Mouse (Mus musculus) intestine, embryonic 14.5 days (tissue): ENCODE measurements at regions not wholly inside any gene's neighbourhood (a gene's known extent, or its start where the extent isn't known, plus 50 kb on each side); places are given as distances from the start of the nearest gene placed in this dataset.

Experiments used
- ATAC-seq: fragments of 200-750 bp; cut with Nextera tagmentation; replicated peaks from 2 replicates; pipeline ENCODE4 v1.8.0; 2017; ENCODE audit warnings: low read depth, moderate number of reproducible peaks, moderate TSS enrichment, moderate library complexity; ENCODE audit not compliant: low FRiP score, low TSS enrichment
- DNase-seq: peaks from one replicate; pipeline ENCODE4 v3.0.0-alpha.2; 2018; ENCODE audit warnings: low spot score
- H3K27ac ChIP-seq: fragments of 300-500 bp; sonication (generic); 2 replicates; pipeline ENCODE4 v1.5.1; 2014; ENCODE audit warnings: low read depth, mild to moderate bottlenecking, control low read depth
- H3K27me3 ChIP-seq: fragments of 300-500 bp; sonication (generic); replicated peaks from 2 replicates; pipeline ENCODE4 v1.6.1; 2014; ENCODE audit warnings: low read length, control low read depth; ENCODE audit not compliant: control insufficient read depth, insufficient read depth
- H3K36me3 ChIP-seq: fragments of 300-500 bp; sonication (generic); 2 replicates; pipeline ENCODE4 v1.6.1; 2014; ENCODE audit warnings: low read length, control low read depth; ENCODE audit not compliant: control insufficient read depth, insufficient read depth
- H3K4me1 ChIP-seq: fragments of 300-500 bp; sonication (generic); replicated peaks from 2 replicates; pipeline ENCODE4 v1.6.1; 2014; ENCODE audit warnings: low read length, control low read depth, mixed read lengths; ENCODE audit not compliant: control insufficient read depth, insufficient read depth
- H3K4me2 ChIP-seq: fragments of 300-500 bp; sonication (generic); 2 replicates; pipeline ENCODE4 v1.6.1; 2014; ENCODE audit warnings: low read length
- H3K4me3 ChIP-seq: fragments of 300-500 bp; sonication (generic); 2 replicates; pipeline ENCODE4 v1.5.1; 2014; ENCODE audit warnings: low read depth, low read length, control low read depth, mixed read lengths
- H3K9ac ChIP-seq: fragments of 300-500 bp; sonication (generic); 2 replicates; pipeline ENCODE4 v1.6.1; 2014; ENCODE audit warnings: mild to moderate bottlenecking, low read length
- H3K9me3 ChIP-seq: fragments of 300-500 bp; sonication (generic); 2 replicates; pipeline ENCODE4 v1.6.1; 2016; ENCODE audit warnings: low read length, control low read depth; ENCODE audit not compliant: control insufficient read depth
- WGBS: fragments of 180-500 bp; shearing (Covaris S2); extraction: QIAGEN DNeasy Blood & Tissue Kit; methylation state at CpG from one replicate; pipeline ENCODE4 v1.1.7; 2014; 5-methylcytosine and 5-hydroxymethylcytosine counted together

DNA sequence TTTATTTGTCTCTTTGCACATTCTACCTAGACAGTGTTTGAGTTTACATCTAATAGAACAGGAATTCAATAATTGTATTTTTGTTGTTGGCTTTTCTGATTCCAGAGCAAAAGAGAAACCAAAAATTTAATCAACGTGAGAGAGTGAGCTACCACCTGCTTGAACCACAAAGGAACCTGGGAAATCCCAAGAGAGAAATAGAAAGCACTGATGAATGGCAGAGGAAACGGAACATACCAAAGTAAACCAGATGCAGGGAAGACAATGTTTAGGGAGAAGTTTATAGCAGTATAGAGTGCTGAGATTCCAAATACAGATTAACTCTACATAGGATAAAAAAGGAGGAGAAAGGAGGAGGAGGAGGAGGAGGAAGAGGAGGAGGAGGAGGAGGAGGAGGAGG is 648.0 kb upstream of the Adgrl2 start:
- DNase-seq (no peak), ATAC-seq (no peak)
- H3K4me2 ChIP-seq: no peak overlapping the region
- H3K27ac ChIP-seq: no peak overlapping the region
- no peaks in the 10 kb centered on the region for H3K36me3 ChIP-seq
- no peak overlapping the region for H3K4me3 ChIP-seq
- no peaks in the 10 kb centered on the region for H3K27me3 ChIP-seq
- H3K4me1 ChIP-seq: no peaks in the 10 kb centered on the region
- H3K9me3 ChIP-seq: no peaks in the 10 kb centered on the region
- 55% methylated on average over 2 of the region's 2 CpGs for WGBS
- H3K9ac ChIP-seq: no peak overlapping the region

DNA sequence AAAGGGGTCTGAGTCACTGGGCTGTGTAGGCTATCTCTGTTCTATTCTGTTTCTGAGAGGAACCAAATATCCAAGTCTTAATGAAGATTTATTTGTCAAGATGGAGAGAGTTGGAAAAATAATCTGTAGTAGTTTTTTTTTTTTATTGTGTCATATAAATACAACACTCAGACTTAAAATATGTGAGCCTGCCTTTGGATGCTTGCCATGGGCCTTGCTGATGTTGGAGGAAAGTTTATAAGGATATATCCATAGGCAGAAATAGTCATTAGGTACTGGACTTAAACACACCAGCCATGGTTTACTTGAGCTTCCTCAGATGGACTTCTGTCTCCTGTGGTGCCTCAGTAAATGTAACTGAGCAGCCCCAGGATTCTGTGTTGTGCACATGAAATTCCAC is 635.8 kb upstream of the Adgrl2 start:
- no peaks in the 10 kb centered on the region for H3K9me3 ChIP-seq

DNA sequence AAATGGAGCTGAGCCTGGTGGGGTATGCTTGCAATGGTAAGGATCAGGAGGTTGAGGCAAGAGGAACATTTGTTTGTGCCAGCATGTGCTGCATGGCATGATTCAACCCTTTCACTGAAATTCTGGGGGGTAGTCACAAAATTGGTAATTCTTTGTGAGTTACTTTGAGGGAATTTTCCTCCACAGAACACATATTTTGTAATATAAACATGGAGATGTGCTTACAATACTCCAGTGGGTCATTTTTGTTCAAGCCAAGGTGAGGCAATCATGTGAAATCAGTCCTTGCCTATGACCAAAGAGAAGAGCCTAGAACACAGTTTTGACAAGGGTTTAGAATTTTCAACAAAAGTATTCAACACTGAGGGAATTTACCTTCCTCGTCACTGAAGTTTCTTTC is 635.1 kb upstream of the Adgrl2 start:
- Histone ChIP-seq H3K9me3 (no peaks in the 10 kb centered on the region), H3K27me3 (no peaks in the 10 kb centered on the region), H3K36me3 (no peaks in the 10 kb centered on the region), H3K27ac (no peak overlapping the region), H3K4me3 (no peak overlapping the region), H3K4me2 (no peak overlapping the region), H3K9ac (no peak overlapping the region), H3K4me1 (no peaks in the 10 kb centered on the region)
- no peak for DNase-seq
- no peak for ATAC-seq
- 92% methylated on average over 1 of the region's 1 CpGs for WGBS

More for the DNA sequence above, 635.8 kb upstream of the Adgrl2 start:
- Histone ChIP-seq H3K4me3 (no peak overlapping the region), H3K9ac (no peak overlapping the region), H3K36me3 (no peaks in the 10 kb centered on the region), H3K27me3 (no peaks in the 10 kb centered on the region), H3K27ac (no peak overlapping the region), H3K4me1 (no peaks in the 10 kb centered on the region), H3K4me2 (no peak overlapping the region)
- DNase-seq: no peak
- ATAC-seq: no peak

DNA sequence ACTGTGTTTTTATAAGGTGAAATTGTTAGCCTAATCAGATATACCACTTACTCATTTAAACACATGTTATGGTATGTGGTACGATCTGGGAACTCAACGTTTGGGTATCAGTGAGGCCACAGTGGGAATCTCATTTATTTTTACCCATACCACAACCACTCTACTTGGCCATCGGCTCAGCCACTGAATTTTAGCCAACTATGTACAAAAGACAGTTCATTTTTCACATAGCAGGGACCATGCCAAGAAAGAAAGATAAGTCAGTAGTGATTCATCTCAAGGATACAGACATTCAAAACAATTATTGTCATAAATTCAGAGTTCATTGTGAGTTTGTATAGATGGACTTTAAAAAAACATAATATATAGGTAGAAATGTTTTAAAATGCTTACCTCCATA is 634.7 kb upstream of the Adgrl2 start:
- H3K4me2 ChIP-seq: no peak overlapping the region
- no peak overlapping the region for H3K9ac ChIP-seq
- 72% methylated on average over 3 of the region's 3 CpGs for WGBS

DNA sequence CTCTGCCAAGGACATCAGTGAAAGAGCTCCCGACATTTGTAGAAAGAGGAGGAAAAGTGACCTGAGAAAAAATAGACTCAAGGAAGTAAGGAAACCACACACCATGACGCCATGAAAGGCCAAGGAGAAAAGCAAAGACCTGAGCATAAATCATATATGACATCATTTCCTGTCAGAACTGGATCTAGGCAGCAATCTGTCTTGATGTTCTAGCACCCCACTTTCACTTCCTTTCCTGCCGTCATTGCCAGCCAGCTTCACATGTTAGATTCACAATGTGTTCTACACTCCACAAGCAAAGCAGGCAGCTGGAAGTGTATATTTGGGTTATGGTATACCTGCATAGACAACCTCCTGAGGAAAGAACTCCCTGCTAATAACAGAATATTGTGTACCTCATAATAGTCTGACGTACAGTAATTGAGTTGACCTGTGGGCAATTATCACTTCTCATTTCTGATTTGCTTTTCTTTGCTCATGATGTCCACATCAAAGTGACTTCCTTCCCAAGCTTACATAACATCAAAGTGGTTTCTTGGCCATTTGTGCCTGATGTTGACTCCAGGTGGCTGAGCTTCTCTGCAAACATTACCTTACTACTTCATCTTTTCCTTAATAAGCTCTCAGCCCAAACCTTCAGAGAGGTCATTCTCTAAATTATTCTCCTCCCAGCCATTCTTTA is 633.6 kb upstream of the Adgrl2 start:
- H3K4me3 ChIP-seq: no peak overlapping the region
- H3K4me1 ChIP-seq: no peaks in the 10 kb centered on the region
- H3K9ac ChIP-seq: no peak overlapping the region
- no peak overlapping the region for H3K27ac ChIP-seq
- ATAC-seq: no peak
- H3K9me3 ChIP-seq: no peaks in the 10 kb centered on the region
- no peaks in the 10 kb centered on the region for H3K27me3 ChIP-seq
- no peak for DNase-seq
- H3K36me3 ChIP-seq: no peaks in the 10 kb centered on the region
- no peak overlapping the region for H3K4me2 ChIP-seq
- WGBS: 75% methylated on average over 4 of the region's 4 CpGs

More for the DNA sequence above, 634.7 kb upstream of the Adgrl2 start:
- ATAC-seq (no peak), DNase-seq (no peak)
- Histone ChIP-seq H3K27ac (no peak overlapping the region), H3K4me1 (no peaks in the 10 kb centered on the region), H3K9me3 (no peaks in the 10 kb centered on the region), H3K36me3 (no peaks in the 10 kb centered on the region), H3K4me3 (no peak overlapping the region), H3K27me3 (no peaks in the 10 kb centered on the region)

DNA sequence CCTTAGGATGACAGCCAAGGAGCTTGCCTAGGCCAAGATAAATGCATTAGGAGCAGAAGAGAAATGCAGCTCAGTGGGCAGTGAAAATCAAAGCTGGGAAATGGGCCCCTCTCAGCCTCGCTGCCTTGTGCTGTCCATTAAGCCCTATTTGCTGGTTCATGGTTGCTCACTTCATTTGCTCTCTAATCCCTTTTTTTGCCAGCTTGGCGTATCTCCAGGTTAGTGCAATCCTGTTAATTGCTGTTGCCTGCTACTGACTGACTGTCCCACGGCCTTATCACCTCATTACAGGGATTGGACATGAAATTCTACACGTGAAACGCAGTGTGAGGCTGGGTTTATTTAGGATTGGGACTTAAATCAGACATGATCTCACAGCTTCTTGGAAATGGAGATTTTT is 613.5 kb upstream of the Adgrl2 start:
- Histone ChIP-seq H3K27ac (no peak overlapping the region), H3K4me1 (no peaks in the 10 kb centered on the region), H3K4me3 (no peak overlapping the region), H3K9me3 (no peaks in the 10 kb centered on the region), H3K27me3 (no peaks in the 10 kb centered on the region), H3K9ac (no peak overlapping the region), H3K36me3 (no peaks in the 10 kb centered on the region), H3K4me2 (no peak overlapping the region)
- WGBS: 82% methylated on average over 5 of the region's 5 CpGs
- DNase-seq (no peak), ATAC-seq (no peak)

DNA sequence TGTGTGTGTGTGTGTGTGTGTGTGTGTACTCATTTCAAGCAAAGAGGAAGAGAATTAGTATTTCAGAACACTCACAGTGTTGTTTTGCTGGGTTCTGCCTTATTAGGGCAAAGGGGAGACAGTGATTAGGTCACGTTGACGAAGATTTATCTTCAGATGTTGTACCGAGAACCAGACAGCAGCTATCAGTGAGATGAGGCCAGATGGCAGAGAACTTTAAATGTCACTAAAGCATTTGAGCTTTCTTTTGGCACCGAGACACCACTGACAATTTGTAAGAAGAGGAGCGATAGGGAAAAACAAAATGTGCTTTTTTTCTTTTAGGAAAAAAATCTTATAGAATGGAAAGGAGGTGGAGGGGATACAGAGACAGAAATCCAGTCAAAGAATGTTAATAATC is 610.9 kb upstream of the Adgrl2 start:
- H3K9ac ChIP-seq: no peak overlapping the region
- no peaks in the 10 kb centered on the region for H3K9me3 ChIP-seq
- H3K36me3 ChIP-seq: no peaks in the 10 kb centered on the region
- no peaks in the 10 kb centered on the region for H3K4me1 ChIP-seq
- ATAC-seq (no peak), DNase-seq (no peak)
- no peak overlapping the region for H3K4me2 ChIP-seq
- H3K27me3 ChIP-seq: no peaks in the 10 kb centered on the region
- H3K4me3 ChIP-seq: no peak overlapping the region
- WGBS: 46% methylated on average over 5 of the region's 5 CpGs
- H3K27ac ChIP-seq: no peak overlapping the region

DNA sequence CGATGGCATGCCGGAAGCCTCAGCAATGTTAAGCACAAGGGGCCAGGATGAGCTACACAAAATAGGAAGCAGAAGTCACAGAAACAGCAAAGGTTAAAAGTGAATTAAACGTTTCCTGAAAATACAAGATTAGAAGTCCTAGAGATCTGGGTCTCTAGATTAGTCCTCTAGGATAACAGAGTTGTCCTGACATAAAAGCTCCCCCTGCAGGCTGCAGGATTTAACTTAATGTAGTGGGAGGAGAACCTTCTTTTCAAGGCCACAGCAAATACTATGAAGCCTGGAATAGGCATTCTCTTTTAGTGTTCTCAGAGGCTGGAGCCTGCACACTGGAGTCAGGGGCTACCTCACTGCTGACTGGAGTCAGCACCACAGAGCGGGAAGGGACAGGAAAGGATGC is 604.1 kb upstream of the Adgrl2 start:
- Histone ChIP-seq H3K27ac (no peak overlapping the region), H3K4me3 (no peak overlapping the region), H3K4me1 (no peaks in the 10 kb centered on the region), H3K4me2 (no peak overlapping the region), H3K36me3 (no peaks in the 10 kb centered on the region), H3K9ac (no peak overlapping the region), H3K27me3 (no peaks in the 10 kb centered on the region), H3K9me3 (no peaks in the 10 kb centered on the region)
- no peak for DNase-seq
- WGBS: 66% methylated on average over 4 of the region's 4 CpGs
- no peak for ATAC-seq

DNA sequence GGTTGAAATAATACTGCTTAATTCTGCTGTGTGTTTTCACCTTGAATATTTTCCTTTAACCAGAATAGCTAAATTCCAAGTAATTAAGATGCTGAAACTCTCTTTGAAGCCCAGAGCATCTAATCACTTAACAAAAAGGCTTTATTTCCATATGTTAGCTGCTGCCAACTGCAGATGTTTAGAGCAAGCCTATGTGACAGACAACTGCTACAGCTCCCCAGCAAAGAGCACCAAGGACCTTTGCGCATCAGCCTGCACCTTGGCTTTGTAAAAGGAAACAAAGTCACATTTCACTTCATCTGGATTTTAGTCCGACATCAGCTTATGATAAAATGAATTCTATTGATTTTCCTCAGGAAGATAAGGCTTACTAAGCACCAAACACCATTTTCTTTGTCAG is 595.4 kb upstream of the Adgrl2 start:
- Histone ChIP-seq H3K27me3 (no peaks in the 10 kb centered on the region), H3K9ac (no peak overlapping the region), H3K9me3 (no peaks in the 10 kb centered on the region), H3K4me3 (no peak overlapping the region), H3K4me1 (no peaks in the 10 kb centered on the region), H3K27ac (no peak overlapping the region), H3K4me2 (no peak overlapping the region), H3K36me3 (no peaks in the 10 kb centered on the region)
- DNase-seq: no peak
- WGBS: 65% methylated on average over 2 of the region's 2 CpGs
- no peak for ATAC-seq
